Mouse (Mus musculus): ENCODE data around the gene Flnc.

DNA sequence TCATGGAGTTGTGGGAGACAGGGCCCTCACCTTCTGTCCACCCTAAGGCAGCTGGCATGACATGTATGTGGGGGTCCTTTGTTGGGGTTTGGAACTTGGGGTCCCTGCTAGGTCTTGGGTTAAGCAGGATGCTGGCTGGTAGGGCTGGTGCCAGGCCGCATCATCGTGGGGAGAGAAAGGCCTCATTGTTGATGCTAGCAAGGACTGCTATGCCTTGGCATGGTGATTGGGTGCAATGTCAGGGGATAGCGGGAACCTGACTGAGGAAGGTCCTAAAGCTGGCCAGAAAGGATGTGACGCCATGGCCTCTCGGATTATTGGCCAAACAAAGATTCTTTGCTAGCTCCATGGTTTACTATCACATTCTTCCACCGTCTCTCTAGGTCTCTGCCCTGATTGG is 6.7 kb downstream of the Flnc start:
- TF ChIP-seq CTCF (IDR thresholded peaks at IDR 0.05; ENCODE audit: insufficient read depth, low read depth, low read length) (no peak), POLR2A (IDR thresholded peaks at IDR 0.05; ENCODE audit: insufficient read depth, low read depth, low read length) (no peak)
